Mouse (Mus musculus) urinary bladder, postnatal 10 days (tissue): ENCODE measurements at regions not wholly inside any gene's neighbourhood (a gene's known extent, or its start where the extent isn't known, plus 50 kb on each side); places are given as distances from the start of the nearest gene placed in this dataset.

Experiments used
- DNase-seq: peaks from one replicate; pipeline ENCODE4 v3.0.0; 2022; ENCODE audit warnings: low spot score

DNA sequence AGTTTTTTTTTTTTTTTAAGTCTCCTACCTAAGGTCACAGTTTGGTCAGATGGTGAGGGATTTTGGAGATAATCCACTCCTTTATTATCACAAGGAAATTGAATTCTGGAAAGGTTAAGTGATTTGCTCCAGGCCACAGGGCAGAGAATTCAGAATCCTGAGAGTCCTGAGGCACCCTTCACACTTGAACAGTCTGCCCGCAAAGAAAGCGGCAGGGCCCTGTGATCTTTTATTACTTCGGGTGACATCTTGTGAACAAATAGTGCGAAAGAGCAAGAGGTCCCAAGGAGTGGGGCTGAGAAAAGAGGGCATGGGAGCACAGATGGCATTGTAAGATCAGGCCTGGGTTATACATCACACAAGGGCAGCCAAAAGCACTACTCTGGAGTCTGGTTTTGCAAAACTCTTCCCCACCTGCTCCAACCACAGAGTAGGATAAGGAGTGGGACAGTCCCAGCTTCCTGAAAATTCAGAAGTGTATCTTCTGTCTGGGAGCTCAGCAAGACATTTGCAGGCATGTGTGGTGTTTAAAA is 150.5 kb upstream of the Wdr11 start:
- no peak for DNase-seq

GRCm38 (mm10) chr7:129469496-129469895 is 122.2 kb upstream of the Wdr11 start:
- DNase-seq = peak; percentile 20

DNA sequence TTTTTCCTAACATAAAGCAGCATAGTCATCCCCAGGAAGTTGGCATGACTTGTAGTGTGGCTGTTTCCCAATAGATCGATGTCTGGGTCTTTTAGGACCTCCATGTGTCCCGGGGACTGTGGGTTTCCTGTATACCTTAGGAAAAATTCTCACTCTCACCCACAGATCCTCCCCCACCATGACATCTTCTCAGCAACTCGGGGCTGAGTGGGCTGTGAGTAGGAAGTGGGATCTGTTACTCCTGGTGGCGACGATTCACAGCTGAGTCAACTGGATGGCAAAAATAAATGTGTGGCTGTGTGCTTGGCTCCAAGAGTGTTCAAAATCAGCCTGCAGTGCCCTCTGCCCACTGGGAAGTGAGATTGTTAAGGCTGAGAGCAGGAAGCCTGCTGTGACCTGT is 107.9 kb upstream of the Wdr11 start:
- no peak for DNase-seq

GRCm38 (mm10) chr7:129506894-129507293 is 84.8 kb upstream of the Wdr11 start:
- DNase-seq = no peak

GRCm38 (mm10) chr7:129509631-129510132 is 82.0 kb upstream of the Wdr11 start:
- DNase-seq = no peak

DNA sequence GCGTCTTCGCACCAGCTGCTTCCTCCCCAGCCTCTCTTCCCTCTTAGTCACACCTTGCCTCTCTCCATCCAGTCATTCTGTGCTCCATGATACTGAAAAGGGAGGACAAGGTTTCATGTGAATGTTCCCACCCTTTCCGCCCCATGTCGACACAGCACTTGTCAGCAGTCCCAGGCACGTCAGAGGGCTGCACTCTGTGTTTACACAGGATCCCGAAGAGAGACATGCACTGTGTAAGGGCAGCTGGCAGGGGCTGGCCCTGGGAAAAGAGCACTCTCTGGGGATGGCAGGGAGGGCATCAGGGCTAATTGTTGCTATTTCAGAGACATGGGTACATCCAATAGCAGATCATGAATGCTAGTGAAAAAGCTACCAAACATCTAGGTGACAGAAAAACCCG is 77.0 kb upstream of the Wdr11 start:
- DNase-seq = no peak

- DNase-seq = no peak
These were observed 67.2 kb upstream of the Wdr11 start for GRCm38 (mm10) chr7:129524369-129524915.

DNA sequence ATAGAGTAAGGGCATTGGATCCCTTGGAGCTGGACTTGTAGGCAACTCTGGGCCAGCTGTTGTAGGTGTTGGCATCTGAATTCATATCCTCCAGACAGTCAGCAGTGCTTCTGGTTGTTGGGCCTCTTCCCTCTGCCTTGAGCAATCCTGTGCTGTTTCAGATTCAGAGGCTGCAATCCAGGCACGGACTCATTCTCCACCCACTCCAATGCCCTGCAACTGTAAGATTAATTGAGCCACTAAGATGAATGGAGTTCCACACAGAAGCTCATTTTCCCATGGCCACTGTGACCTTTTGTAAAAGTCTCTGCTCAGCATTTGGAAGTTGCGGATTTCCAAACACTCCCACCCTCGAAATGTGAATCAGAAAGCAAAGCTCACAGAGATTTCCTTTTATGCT is 65.7 kb upstream of the Wdr11 start:
- no peak for DNase-seq

- DNase-seq = no peak
These were observed 63.4 kb upstream of the Wdr11 start for GRCm38 (mm10) chr7:129528263-129528662.

DNA sequence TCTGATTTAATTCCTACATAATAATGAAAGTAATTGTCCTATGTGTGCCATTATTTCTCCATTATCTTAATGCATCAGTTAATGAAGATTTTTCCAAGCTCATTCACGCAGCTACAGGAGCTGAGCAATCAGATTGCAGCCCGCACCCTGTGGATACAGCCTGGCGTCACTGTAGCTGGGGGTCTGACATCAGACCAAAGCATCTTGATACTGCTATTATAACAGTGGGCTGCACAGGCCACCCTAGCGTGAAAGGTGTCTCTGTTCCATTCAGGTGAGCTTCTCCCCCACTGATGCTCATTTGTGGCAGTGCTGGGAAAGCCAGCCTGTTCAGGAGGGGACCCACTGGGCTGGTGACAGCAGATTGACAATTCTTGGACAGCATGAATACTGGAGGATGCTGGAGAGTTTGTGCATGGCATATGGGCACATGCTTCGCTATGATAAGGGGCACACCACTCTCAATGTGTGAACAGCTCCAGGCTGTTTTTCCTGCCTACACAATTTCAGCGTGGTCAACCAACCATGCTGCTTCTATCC is 58.2 kb upstream of the Wdr11 start:
- no peak for DNase-seq
